Mouse (Mus musculus) liver, embryonic 14.5 days (tissue): ENCODE measurements at regions not wholly inside any gene's neighbourhood (a gene's known extent, or its start where the extent isn't known, plus 50 kb on each side); places are given as distances from the start of the nearest gene placed in this dataset.

Experiments
- CTCF ChIP-seq: IDR thresholded peaks from 2 replicates; pipeline ENCODE4 v1.5.1; 2016; ENCODE audit warnings: antibody characterized with exemption, low read depth, control low read depth
- EP300 ChIP-seq: IDR thresholded peaks from 2 replicates; pipeline ENCODE4 v1.6.1; 2016; ENCODE audit warnings: antibody characterized with exemption, low read depth

- TF ChIP-seq CTCF (no peak), EP300 (no peak)
Measured at GRCm38 (mm10) chr19:54277368-54277767, 233.4 kb downstream of the Adra2a start.
